ENCODE assay signal across 22 mouse cellular contexts in the genomic region with DNA sequence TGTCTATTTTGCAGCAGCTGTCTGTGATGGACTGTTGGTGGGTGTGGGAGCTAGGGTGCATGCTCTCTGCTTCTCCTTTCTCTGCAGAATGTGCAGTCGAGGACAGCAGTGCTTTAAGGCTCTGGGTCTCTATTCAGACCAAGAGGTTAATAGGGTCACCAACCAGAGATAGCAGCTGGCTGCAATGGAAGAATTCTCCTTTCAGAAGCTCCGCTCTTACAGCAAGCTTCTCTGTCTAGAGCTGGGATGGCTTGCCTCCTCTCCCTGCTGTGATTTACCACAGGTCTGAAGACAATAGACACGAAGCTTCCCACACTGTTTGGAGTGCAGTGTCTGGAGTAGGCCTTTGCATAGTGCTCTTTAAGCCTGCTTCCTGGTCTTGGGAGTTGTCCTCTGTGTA. TPM values are rescaled to one million over a fixed set of nuclear protein-coding genes. Genes with fewer than 3 reads are reported as not detected.
DNase-seq lines count a peak whose midpoint lies in the region; ATAC-seq and TF ChIP-seq lines count a peak whose summit lies in the region.
"Had no signal": no experiment of that assay in that cellular context is flagged by ENCODE, and none has a peak within 500 bp of the region (broad histone marks: within the 10 kb centered on the region; RNA-seq: fewer than 3 reads in every experiment).

No protein-coding gene starts in this region.

- no peak overlapping the region for H3K9ac ChIP-seq in hindbrain, embryonic 14.5 days
- H3K9ac ChIP-seq in embryonic facial prominence, embryonic 12.5 days = no peak overlapping the region
- H3K9ac ChIP-seq: embryonic facial prominence, embryonic 13.5 days; forebrain, embryonic 13.5 days; heart, embryonic 13.5 days had no signal

- H3K27ac ChIP-seq in hindbrain, embryonic 10.5 days = peak overlapping the region; percentile 78
- no peak overlapping the region for H3K27ac ChIP-seq in hindbrain, embryonic 14.5 days
- no peak overlapping the region for H3K27ac ChIP-seq in embryonic facial prominence, embryonic 12.5 days
- no peak overlapping the region for H3K27ac ChIP-seq in layer of hippocampus, adult 2 months
- H3K27ac ChIP-seq: embryonic facial prominence, embryonic 13.5 days; forebrain, embryonic 13.5 days; heart, embryonic 13.5 days had no signal

- DNase-seq in hindbrain, embryonic 10.5 days (ENCODE audit: low spot score) = peak; percentile 18
- no peak for DNase-seq in hindbrain, embryonic 14.5 days (ENCODE audit: low spot score)
- DNase-seq in ES-CJ7 (ENCODE audit: low read depth, low spot score) = peak; percentile 28
- peak; percentile 56 for DNase-seq in embryo, embryonic 10.5 days (ENCODE audit: low spot score)
- DNase-seq in testis, postnatal 10 days (ENCODE audit: low spot score) = no peak
- no peak for DNase-seq in layer of hippocampus, adult 2 months (ENCODE audit: low spot score in 2 of 2)
- DNase-seq in heart, postnatal 10 days = no peak
- DNase-seq: adrenal gland, adult 2 months; adrenal gland, postnatal 36 days; cerebellum, adult 11 months; cerebellum, adult 8-10 months; cerebellum, postnatal 14 days; gastrocnemius, postnatal 36 days; heart, postnatal 4 days had no signal

- 10% methylated on average over 3 of the region's 3 CpGs for WGBS in hindbrain, embryonic 10.5 days
- WGBS in hindbrain, embryonic 14.5 days = 19% methylated on average over 3 of the region's 3 CpGs
- 25% methylated on average over 3 of the region's 3 CpGs for WGBS in embryonic facial prominence, embryonic 12.5 days

- peaks cover 55% of the 10 kb centered on the region for H3K4me1 ChIP-seq in hindbrain, embryonic 10.5 days (replicated peaks)
- peaks cover 8% of the 10 kb centered on the region; the same call in 1 of the 2 replicates for H3K4me1 ChIP-seq in hindbrain, embryonic 14.5 days (replicated peaks; ENCODE audit: control insufficient read depth, insufficient read depth, low read length)
- peaks cover 27% of the 10 kb centered on the region for H3K4me1 ChIP-seq in embryonic facial prominence, embryonic 12.5 days

- H3K4me2 ChIP-seq in hindbrain, embryonic 14.5 days (replicated peaks) = no peak overlapping the region
- H3K4me2 ChIP-seq in embryonic facial prominence, embryonic 12.5 days (replicated peaks) = no peak overlapping the region
- H3K4me2 ChIP-seq: embryonic facial prominence, embryonic 13.5 days; forebrain, embryonic 13.5 days; heart, embryonic 13.5 days had no signal

- H3K9me3 ChIP-seq in hindbrain, embryonic 10.5 days = peaks cover 3% of the 10 kb centered on the region; the same call in 1 of the 2 replicates
- H3K9me3 ChIP-seq in hindbrain, embryonic 14.5 days (ENCODE audit: control insufficient read depth, low read length) = no peaks in the 10 kb centered on the region
- H3K9me3 ChIP-seq in embryonic facial prominence, embryonic 12.5 days = no peaks in the 10 kb centered on the region; the same call in 1 of the 2 replicates
- H3K9me3 ChIP-seq: embryonic facial prominence, embryonic 13.5 days; forebrain, embryonic 13.5 days; heart, embryonic 13.5 days had no signal

- no peaks in the 10 kb centered on the region for H3K27me3 ChIP-seq in hindbrain, embryonic 10.5 days (ENCODE audit: insufficient read depth, poor library complexity, severe bottlenecking)
- H3K27me3 ChIP-seq in hindbrain, embryonic 14.5 days (ENCODE audit: control insufficient read depth, insufficient read depth, low read length) = no peaks in the 10 kb centered on the region
- H3K27me3 ChIP-seq in embryonic facial prominence, embryonic 12.5 days = no peaks in the 10 kb centered on the region
- H3K27me3 ChIP-seq: embryonic facial prominence, embryonic 13.5 days; forebrain, embryonic 13.5 days; heart, embryonic 13.5 days; Patski had no signal

- no peak for TF ChIP-seq CTCF in layer of hippocampus, adult 2 months (conservative IDR thresholded peaks at IDR 0.05)

- 0 out of 2 replicates have a peak, but pooled peaks cover 12% of the 10 kb centered on the region for H3K36me3 ChIP-seq in hindbrain, embryonic 10.5 days
- no peaks in the 10 kb centered on the region for H3K36me3 ChIP-seq in hindbrain, embryonic 14.5 days (replicated peaks; ENCODE audit: control insufficient read depth, insufficient read depth)
- H3K36me3 ChIP-seq in embryonic facial prominence, embryonic 12.5 days = peaks cover 15% of the 10 kb centered on the region

- H3K4me3 ChIP-seq in hindbrain, embryonic 10.5 days = no peak overlapping the region
- no peak overlapping the region for H3K4me3 ChIP-seq in hindbrain, embryonic 14.5 days (replicated peaks; ENCODE audit: low read length)
- H3K4me3 ChIP-seq in embryonic facial prominence, embryonic 12.5 days = no peak overlapping the region
- H3K4me3 ChIP-seq in layer of hippocampus, adult 2 months = no peak overlapping the region
- H3K4me3 ChIP-seq: embryonic facial prominence, embryonic 13.5 days; forebrain, embryonic 13.5 days; heart, embryonic 13.5 days had no signal

- ATAC-seq in hindbrain, embryonic 14.5 days (ENCODE audit: low FRiP score) = no peak
- 0 out of 2 replicates have a peak, but pooled peaks have one; percentile 20 for ATAC-seq in embryonic facial prominence, embryonic 12.5 days (ENCODE audit: insufficient number of reproducible peaks, insufficient read depth, low FRiP score, low TSS enrichment)
- ATAC-seq: forebrain, embryonic 13.5 days; hindbrain, embryonic 16.5 days; inflammation-experienced regulatory T-cells, adult 6 months; intestine, postnatal 0 days; Patski had no signal

- intact Hi-C loops in heart, postnatal 10 days (cut with DNase I) = no loop called here

RNA-seq across cellular contexts. Expression of a gene that starts 48.2 kb away (rescaled TPM):
- polyA plus RNA-seq in hindbrain, embryonic 10.5 days (2016; fragmentation: Nextera tagmentation; extraction: Ambion mirVana) = 58.6 and 61.0 TPM in 2 replicates
- polyA plus RNA-seq in hindbrain, embryonic 14.5 days (2014; fragmentation: Nextera tagmentation; extraction: Ambion mirVana) = 24.0 and 38.1 TPM in 2 replicates
- 137 and 148 TPM in 2 replicates for polyA plus RNA-seq in embryonic facial prominence, embryonic 12.5 days (2016; fragmentation: Nextera tagmentation; extraction: Ambion mirVana)
- total RNA-seq in layer of hippocampus, adult 2 months (2021) = 10 to 100 TPM in 1 of 2 experiments, 1 to 10 TPM in 1; 9.9 to 11.3 TPM
- 10 to 100 TPM; 21.9 to 22.3 TPM for total RNA-seq in heart, postnatal 10 days (2021)

Comparison
In these comparisons a context has a peak if more than half of its experiments do, and no peak if none do; other contexts are left out.
1. DNase-seq: peak in hindbrain, embryonic 10.5 days (single experiment), ES-CJ7 (single experiment) and embryo, embryonic 10.5 days (single experiment); none in hindbrain, embryonic 14.5 days (single experiment), testis, postnatal 10 days (single experiment), layer of hippocampus, adult 2 months (0 of 2) and heart, postnatal 10 days (0 of 2).